Mouse (Mus musculus) spleen, postnatal 0 days (tissue): Measurements from ENCODE around the gene Chek1. TPM values are rescaled to one million over a fixed set of nuclear protein-coding genes. Genes with fewer than 3 reads are reported as not detected.

Source experiments
- polyA plus RNA-seq: library from polyadenylated mRNA; unstranded; fragments of >200 nt; fragmentation: Nextera tagmentation; extraction: Ambion mirVana; gene quantifications from 2 replicates; pipeline ENCODE4 v1.2.1, GENCODE M21; 2015

Chek1 gene
- 23.0 and 24.6 TPM in 2 replicates for polyA plus RNA-seq

GRCm38 (mm10) chr9:36727034-36727755 lies at the start of gene Chek1:
TSS of gene Chek1 (minus strand) at chr9:36727065.

GRCm38 (mm10) chr9:36767203-36768143 lies 40.6 kb upstream of the Chek1 start, which contains the start of gene Stt3a:
TSS of gene Stt3a (minus strand) at chr9:36767679.

DNA sequence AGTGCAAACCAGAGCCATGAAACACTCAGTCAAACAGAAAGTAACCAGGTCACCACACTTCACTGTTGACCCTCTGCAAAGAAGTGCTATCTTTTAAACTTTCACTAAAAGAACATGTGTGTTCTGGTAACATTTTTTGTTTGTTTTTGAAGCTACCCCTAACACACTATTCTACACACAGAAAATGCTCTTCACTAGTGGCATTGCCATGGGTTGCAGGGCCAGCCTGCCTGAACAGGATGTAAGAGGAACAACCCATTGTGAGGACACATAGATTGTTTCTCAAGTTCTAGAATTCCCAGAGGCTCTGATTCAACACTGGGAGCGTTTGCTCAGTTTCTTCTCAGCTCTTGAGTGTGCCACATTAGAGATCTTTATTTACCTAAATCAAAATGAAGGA lies 33.9 kb downstream of the Chek1 start, which contains the start of gene Acrv1:
Gene Acrv1, plus strand, starts transcription at position 301 of the 400 bp plus-strand sequence.

Other genes starting within 250 kb of the Chek1 start
- not detected in 2 replicates for gene Gm5615, start 185.1 kb downstream of the Chek1 start, polyA plus RNA-seq
- not detected in 2 replicates for gene Gm17689, start 144.4 kb downstream of the Chek1 start, polyA plus RNA-seq
- gene A630095E13Rik, start 83.7 kb downstream of the Chek1 start, polyA plus RNA-seq = not detected in 2 replicates
- 0.04 TPM in 1 of 2 replicates, not detected in the other for gene Acrv1, start 33.8 kb downstream of the Chek1 start, polyA plus RNA-seq
- gene Stt3a, start 40.6 kb upstream of the Chek1 start, polyA plus RNA-seq = 115 and 117 TPM in 2 replicates
- gene Ei24, start 70.3 kb upstream of the Chek1 start, polyA plus RNA-seq = 32.6 and 40.6 TPM in 2 replicates
- 0.39 and 0.83 TPM in 2 replicates for gene Fez1, start 94.8 kb upstream of the Chek1 start, polyA plus RNA-seq